Mouse (Mus musculus) brain, embryonic 18.5 days (tissue): ENCODE data around the gene Plin1.
A peak's percentile ranks its signal among the peaks of the same experiment; 100 is the strongest.

Experiments used
- DNase-seq: peaks from one replicate; pipeline ENCODE4 v3.0.0-alpha.2; 2012; ENCODE audit warnings: low read depth, low spot score

Plin1 gene

GRCm38 (mm10) chr7:79736511-79736910 lies 3.8 kb upstream of the Plin1 start:
- no peak for DNase-seq

DNA sequence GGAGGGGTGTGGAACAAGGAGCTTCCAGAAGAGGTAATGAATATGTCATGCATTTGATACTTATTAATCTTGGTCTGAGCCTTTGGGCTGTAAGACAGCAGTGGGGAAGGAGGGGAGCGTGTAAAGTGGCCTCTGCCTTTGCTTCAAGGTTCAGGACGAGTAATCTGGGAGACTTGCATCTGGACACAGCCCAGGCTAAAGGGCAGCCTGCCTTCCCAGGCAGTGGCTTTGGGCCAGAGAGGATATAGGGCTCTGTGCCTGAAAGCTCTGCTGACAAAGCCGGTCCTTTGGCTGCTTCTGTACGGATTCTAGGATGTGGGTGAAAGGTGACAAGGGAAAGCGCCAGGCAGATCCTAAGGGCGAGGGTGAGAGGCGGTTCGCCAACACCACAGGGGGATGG lies 1.9 kb upstream of the Plin1 start:
- DNase-seq = no peak

- no peak for DNase-seq
Measured at GRCm38 (mm10) chr7:79731438-79731837, 1.3 kb downstream of the Plin1 start.

DNA sequence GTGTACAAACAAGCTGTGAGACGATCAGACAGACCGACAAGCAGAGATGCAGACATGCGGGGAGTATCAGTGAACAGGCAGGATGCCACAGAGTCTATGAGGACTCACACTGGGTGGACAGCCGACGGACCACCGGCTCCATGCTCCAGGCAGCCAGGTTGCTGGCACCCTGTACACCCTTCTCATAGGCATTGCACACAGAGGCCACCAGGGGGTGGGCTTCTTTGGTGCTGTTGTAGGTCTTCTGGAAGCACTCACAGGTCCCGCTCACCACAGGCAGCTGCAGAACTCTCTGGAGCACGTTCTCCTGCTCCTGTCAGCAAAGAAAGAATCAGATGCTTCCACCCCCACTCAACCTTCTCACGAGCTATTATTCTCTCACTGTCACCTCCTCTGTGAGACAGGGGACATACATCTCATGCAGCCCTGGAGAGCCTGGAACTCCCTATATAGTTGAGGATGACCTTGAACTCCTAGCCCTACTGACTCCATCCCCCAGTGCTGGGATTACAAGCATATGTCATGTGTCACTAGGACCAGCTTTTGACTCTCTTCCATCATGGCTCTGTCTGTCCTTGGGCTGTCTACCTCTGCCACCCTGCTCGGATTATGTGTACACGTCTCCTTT lies 2.8 kb downstream of the Plin1 start:
- DNase-seq = no peak

DNA sequence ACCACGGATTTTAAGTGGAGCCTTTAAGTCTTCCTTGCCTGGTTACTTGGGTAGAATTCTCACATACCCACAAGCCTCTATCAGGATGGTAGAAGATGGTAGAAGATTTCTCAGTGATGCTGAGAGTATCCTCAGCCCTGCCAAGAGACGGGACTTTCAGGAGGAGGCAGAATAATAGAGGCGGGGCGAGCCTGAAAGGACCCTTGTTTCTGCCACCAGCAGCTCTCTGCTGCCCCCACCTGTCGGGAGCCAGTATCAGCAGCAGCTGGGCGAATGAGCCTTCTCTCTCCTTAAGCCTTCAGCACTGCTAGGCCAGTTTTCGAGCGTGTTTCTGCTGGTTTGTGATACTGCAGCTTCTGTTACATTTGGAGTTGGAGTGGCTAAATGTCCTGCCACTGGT lies 3.5 kb downstream of the Plin1 start:
- no peak for DNase-seq

DNA sequence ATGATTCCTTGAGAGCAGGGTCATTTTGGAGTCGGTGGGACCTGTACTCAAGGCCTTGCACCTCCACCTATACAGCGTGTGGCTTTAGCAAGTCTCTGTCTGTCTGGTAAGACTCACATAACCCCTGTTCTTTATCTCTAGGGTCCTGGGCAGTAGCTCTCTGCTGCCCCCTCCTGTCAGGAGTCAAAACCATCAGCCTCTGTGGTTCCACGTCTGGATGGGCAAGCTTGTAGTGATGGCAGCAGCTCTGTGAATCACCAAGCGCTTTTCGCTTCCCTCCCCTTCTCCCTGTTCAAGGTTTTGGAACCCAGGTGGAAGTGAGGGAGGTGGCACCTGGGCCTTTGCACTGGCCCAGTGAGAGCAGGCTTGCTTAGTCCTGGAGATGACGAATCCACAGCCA lies 4.5 kb downstream of the Plin1 start:
- no peak for DNase-seq

GRCm38 (mm10) chr7:79727091-79727490 lies 5.6 kb downstream of the Plin1 start:
- no peak for DNase-seq

DNA sequence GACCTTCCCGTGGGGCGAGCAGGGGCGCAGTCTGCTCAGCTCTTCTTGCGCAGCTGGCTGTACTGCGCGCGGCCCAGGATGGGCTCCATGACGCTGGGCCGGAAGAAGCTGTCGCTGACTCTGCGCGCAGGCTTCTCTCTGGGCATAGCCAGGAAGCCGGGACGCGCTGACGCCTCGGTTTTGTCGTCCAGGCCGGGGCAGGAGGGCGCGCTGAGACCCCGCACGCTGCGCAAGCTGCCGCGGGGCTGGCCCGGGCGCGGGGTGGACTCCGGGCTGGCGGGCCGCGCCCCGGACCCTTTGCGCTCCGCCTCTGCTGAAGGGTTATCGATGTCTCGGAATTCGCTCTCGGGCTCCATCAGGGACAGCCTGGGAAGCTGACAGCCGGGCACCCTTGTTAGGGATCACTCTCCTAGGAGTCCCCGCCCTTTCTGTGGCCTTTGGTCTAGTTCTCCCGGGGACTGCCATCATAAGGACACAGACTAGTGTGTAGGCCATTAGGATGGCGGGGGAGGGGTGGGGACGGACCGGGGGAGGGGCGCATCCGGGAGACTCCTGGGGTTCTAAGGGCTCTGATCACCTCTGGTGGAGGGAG lies 11.2 kb downstream of the Plin1 start:
- no peak for DNase-seq

DNA sequence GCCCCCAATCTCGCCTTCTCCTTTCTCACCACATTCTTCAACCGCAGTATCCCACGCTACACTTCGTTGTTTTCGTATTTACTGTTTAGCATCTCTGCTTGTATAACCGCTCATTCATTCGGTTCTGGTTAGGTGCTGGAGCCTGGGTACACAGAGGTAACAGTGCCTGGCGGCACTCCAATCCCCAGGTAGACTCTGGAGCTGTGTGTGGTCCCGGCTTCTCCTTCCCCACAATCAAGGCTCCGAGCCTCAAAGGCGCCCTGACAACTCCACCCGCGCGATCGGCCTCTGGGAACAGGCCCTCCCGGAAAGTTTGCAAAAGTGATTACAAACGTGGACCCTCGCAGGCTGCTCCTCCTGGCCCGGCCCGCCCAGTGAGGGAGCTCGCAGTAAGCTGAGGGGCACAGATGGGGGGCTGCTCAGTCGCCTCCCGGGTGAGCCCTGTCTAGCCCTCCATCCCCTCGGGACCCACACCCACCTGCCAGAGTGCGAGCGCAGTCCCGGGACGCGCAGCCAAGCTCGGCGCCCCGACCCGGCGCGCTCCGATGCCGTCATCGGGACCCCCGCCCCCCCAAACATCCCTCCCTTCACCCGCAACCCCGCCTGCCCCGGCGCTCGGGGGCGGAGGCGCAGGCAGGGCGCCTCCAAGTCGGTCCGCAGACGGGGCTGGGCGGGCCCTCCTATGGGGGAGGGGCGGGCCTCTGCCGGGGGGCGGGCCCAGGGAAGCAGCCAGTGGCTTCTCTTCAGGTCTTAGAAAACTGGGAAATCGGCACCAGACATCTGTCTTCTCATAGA lies 17.3 kb downstream of the Plin1 start, which contains the start of gene Kif7:
Gene Kif7, minus strand, starts transcription at position 534 of the 795 bp plus-strand sequence.
- peak; percentile 55 for DNase-seq

DNA sequence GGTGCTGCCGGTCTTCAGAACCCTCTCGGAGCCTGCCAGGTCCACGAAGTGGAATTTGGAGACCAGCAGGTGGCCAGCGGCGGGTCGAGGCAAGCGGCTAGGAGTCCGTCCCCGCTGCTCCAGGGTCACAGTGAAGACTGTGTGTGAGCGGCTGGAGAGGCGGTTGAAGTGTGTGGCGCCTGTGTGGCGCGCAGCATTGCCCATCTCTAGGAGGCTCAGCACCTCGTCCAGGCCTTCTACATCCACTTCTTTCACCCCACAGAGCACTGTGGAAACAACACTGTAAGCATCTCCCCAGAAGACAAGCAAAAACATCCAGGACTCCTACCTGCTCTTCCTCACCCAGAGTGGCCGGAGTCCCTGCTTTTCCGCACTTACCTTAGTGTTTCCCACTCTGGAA lies 21.9 kb downstream of the Plin1 start:
- DNase-seq = no peak

- DNase-seq = peak; percentile 45
Measured at GRCm38 (mm10) chr7:79710130-79710607, 22.5 kb downstream of the Plin1 start.

DNA sequence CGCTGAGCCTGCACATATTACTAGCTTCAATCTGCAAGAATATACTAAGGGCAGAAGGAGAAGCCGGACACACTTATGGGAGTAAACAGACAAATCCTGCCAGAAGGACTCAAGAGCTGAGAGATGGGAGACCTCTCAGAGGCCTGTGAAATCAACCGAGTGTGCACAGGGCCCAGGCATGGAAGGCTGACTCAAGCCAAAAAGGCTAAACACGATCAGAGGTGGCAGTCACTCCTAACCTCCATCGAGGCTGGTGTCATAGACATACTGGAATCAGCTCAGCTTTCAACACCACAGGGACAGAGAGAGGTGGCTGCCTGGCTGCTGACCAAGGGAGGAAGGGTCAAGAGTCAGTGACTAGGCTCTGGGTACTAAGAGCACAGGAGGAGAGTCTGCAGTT lies 27.5 kb downstream of the Plin1 start:
- DNase-seq = no peak

- no peak for DNase-seq
Measured at GRCm38 (mm10) chr7:79702755-79703154, 29.9 kb downstream of the Plin1 start.

- no peak for DNase-seq
Measured at GRCm38 (mm10) chr7:79696495-79696894, 36.2 kb downstream of the Plin1 start.

DNA sequence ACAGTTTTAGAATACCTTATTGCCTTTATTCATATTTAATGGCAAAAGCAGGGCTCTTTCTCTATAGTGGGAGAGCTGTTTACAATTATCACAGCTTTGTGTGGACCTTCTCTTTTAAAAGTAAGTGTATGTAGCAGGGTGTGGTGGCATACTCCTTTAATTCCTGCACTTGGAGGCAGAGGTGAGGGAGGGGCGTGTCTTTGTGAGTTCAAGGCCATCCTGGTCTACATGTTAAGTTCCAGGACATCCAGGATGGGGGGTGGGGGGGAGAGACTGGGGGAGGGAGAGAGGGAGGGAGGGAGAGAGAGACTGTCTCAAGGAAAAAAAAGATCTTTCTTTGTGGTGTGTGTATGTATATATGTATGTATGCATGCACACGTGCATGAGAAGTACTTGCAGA lies 52.5 kb downstream of the Plin1 start:
- no peak for DNase-seq

DNA sequence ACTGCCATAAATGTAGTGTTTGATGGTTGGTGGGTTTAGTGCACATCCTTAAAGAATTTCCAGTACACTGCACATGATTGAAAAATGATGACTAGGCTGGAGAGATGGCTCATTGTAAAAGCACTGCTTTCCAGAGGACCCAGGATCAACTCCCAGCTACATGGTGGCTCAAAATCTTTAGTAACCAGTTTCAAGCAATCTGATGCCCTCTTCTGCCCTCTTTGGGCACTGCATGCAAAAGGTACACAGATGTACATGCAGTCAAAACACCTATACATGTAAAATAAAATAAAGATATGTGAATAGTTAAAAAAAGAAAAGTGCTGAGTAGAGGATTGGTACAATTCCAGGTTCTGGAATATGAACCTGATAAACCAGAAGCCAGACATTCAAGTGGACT lies 53.5 kb downstream of the Plin1 start:
- no peak for DNase-seq

DNA sequence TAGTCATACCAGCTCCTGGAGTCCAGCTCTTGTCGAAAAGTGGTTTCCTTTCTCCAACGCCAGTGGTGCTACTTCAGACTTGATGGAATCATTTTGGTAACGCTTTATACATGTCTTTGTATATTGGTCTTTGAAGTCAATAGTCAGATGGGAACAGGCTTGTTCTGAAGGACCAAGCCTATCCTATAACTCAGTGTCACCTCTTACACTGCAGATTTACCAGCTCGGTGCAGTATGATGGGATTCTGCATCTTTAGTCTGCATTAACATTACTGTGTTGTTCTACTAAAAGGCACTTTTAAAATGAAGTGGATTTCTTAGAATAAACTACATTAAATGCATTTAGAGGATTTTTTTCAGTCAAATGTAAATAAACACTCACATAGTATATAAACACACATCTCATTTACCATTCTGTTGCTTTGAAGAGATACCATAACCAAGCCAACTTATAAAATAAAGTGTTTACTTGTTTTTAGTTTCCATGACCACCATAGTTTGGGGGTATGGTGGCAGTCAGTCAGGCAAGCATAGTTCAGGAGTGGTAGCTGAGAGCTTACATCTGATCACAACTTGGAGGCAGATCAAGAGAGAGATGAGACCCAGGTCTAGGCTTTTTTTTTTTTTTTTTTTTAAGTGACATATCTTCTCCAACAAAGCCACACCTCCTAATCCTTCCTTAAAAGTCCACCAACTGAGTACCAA lies 61.7 kb downstream of the Plin1 start:
- no peak for DNase-seq
